Mouse (Mus musculus) erythroblast, embryonic 14.5 days (primary cell): ENCODE measurements at regions not wholly inside any gene's neighbourhood (a gene's known extent, or its start where the extent isn't known, plus 50 kb on each side); places are given as distances from the start of the nearest gene placed in this dataset.

Experiments
- H3K27me3 ChIP-seq: 2 replicates; pipeline ENCODE4 v1.6.1; 2012; ENCODE audit warnings: inconsistent platforms; ENCODE audit not compliant: control insufficient read depth
- H3K36me3 ChIP-seq: 2 replicates; pipeline ENCODE4 v1.6.1; 2012; ENCODE audit warnings: mild to moderate bottlenecking, inconsistent platforms; ENCODE audit not compliant: control insufficient read depth
- H3K4me1 ChIP-seq: 2 replicates; pipeline ENCODE4 v1.6.1; 2012; ENCODE audit warnings: inconsistent platforms; ENCODE audit not compliant: control insufficient read depth
- H3K4me3 ChIP-seq: replicated peaks from 2 replicates; pipeline ENCODE3; 2012; ENCODE audit warnings: moderate library complexity, mild to moderate bottlenecking, inconsistent platforms
- H3K9me3 ChIP-seq: 2 replicates; pipeline ENCODE4 v1.6.1; 2012; ENCODE audit warnings: low read length, inconsistent platforms, mixed read lengths; ENCODE audit not compliant: control insufficient read depth
- GATA1 ChIP-seq: IDR thresholded peaks from 2 replicates; pipeline ENCODE4 v1.6.1; 2012; ENCODE audit warnings: low read length, inconsistent platforms, mixed read lengths
- TAL1 ChIP-seq: IDR thresholded peaks from 3 replicates; pipeline ENCODE4 v1.6.1; 2012; ENCODE audit warnings: low read length, inconsistent platforms, mixed read lengths

- Histone ChIP-seq H3K36me3 (no peaks in the 10 kb centered on the region), H3K27me3 (no peaks in the 10 kb centered on the region), H3K9me3 (no peaks in the 10 kb centered on the region), H3K4me3 (no peak overlapping the region), H3K4me1 (no peaks in the 10 kb centered on the region)
- TF ChIP-seq TAL1: no peak
- TF ChIP-seq GATA1: no peak
These were observed 1262.7 kb downstream of the Cdh11 start for GRCm38 (mm10) chr8:101522758-101523157.

- H3K36me3 ChIP-seq: no peaks in the 10 kb centered on the region
- TF ChIP-seq GATA1 (no peak), TAL1 (no peak)
These were observed 1306.7 kb downstream of the Cdh11 start for GRCm38 (mm10) chr8:101478554-101479314.

GRCm38 (mm10) chr8:101466363-101466762 lies 1319.1 kb downstream of the Cdh11 start:
- Histone ChIP-seq H3K4me3 (no peak overlapping the region), H3K4me1 (no peaks in the 10 kb centered on the region), H3K27me3 (no peaks in the 10 kb centered on the region), H3K9me3 (0 out of 2 replicates have a peak, but pooled peaks cover under 1% of the 10 kb centered on the region), H3K36me3 (no peaks in the 10 kb centered on the region)
- no peak for TF ChIP-seq GATA1
- no peak for TF ChIP-seq TAL1

More at GRCm38 (mm10) chr8:101478554-101479314, 1306.7 kb downstream of the Cdh11 start:
- Histone ChIP-seq H3K4me1 (no peaks in the 10 kb centered on the region), H3K4me3 (no peak overlapping the region), H3K9me3 (no peaks in the 10 kb centered on the region; the same call in 1 of the 2 replicates), H3K27me3 (no peaks in the 10 kb centered on the region)

GRCm38 (mm10) chr8:101462515-101462914 lies 1322.9 kb downstream of the Cdh11 start:
- no peaks in the 10 kb centered on the region for H3K9me3 ChIP-seq

GRCm38 (mm10) chr8:101444730-101445129 lies 1340.7 kb downstream of the Cdh11 start:
- H3K36me3 ChIP-seq: no peaks in the 10 kb centered on the region
- H3K9me3 ChIP-seq: peaks cover 3% of the 10 kb centered on the region; the same call in 1 of the 2 replicates
- no peak overlapping the region for H3K4me3 ChIP-seq
- no peaks in the 10 kb centered on the region for H3K4me1 ChIP-seq
- H3K27me3 ChIP-seq: no peaks in the 10 kb centered on the region
- TF ChIP-seq GATA1: no peak
- no peak for TF ChIP-seq TAL1

More at GRCm38 (mm10) chr8:101462515-101462914, 1322.9 kb downstream of the Cdh11 start:
- Histone ChIP-seq H3K4me1 (no peaks in the 10 kb centered on the region), H3K36me3 (no peaks in the 10 kb centered on the region), H3K27me3 (no peaks in the 10 kb centered on the region), H3K4me3 (no peak overlapping the region)
- TF ChIP-seq TAL1: no peak
- TF ChIP-seq GATA1: no peak

GRCm38 (mm10) chr8:101442563-101442962 lies 1342.9 kb downstream of the Cdh11 start:
- no peaks in the 10 kb centered on the region for H3K36me3 ChIP-seq
- H3K27me3 ChIP-seq: no peaks in the 10 kb centered on the region
- no peak for TF ChIP-seq GATA1
- TF ChIP-seq TAL1: no peak
- H3K4me3 ChIP-seq: no peak overlapping the region
- no peaks in the 10 kb centered on the region for H3K4me1 ChIP-seq
- H3K9me3 ChIP-seq: peaks cover 3% of the 10 kb centered on the region; the same call in 1 of the 2 replicates

GRCm38 (mm10) chr8:101435691-101436090 lies 1349.8 kb downstream of the Cdh11 start:
- Histone ChIP-seq H3K36me3 (no peaks in the 10 kb centered on the region), H3K4me3 (no peak overlapping the region), H3K9me3 (peaks cover 6% of the 10 kb centered on the region), H3K27me3 (no peaks in the 10 kb centered on the region), H3K4me1 (no peaks in the 10 kb centered on the region)
- TF ChIP-seq GATA1 (no peak), TAL1 (no peak)
